Mouse (Mus musculus): ENCODE measurements around the gene Col4a1. TPM values are rescaled to one million over a fixed set of nuclear protein-coding genes. Genes with fewer than 3 reads are reported as not detected.

The Col4a1 gene
- total RNA-seq, 2 experiments from 2014 or later = 250 to 364 TPM

DNA sequence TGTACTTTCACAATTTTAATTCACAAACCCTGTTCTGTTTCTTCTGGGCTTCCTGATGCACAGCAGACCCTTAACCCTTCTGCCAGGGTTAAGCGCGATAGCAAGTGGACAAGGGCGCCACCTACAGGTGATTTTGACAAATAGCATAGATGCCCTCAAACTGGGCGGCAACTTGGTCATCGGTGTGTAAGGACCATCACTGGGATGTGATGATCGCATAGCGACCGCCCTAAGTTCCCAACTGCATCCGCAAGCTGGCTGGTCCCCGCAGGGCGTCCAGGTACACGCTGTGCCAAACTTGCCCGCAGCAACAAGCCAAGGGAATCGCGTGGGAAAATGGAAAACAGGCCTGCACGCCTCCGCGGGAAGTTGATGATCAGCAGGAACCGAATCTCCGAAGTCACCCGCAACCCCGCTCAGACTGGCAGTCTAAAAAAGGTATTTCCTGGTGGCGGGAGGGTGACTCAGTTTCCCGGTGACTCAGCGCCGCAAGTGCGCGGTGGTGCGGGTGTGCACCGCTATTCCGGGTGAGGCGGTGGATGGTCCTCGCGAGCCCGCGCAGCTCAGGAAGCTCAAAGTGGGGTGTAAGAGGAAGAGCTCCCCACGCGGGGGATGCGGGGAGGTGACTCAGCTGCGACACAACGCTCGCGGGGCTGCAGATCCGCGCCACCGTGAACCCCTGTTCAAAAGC is 124.9 kb downstream of the Col4a1 start:
- peak; percentile 61 to 71 for DNase-seq (ENCODE audit: low spot score in 2 of 2)

DNA sequence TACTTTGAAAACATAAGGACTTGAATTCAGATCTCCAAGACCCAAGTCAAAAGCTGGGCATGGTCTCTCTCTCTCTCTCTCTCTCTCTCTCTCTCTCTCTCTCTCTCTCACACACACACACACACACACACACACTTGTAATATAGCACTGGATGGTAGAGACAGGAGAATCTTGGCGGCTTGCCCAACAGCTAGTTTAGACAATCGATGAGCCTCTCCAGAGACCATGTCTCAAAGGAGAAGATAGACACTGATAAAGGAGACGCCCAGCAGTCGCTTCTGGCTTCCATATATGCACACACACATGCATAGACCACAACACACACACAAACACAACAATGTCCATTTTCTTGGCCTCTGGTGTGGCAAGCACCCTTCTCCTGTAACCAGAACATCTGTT is 126.2 kb downstream of the Col4a1 start:
- no peak for DNase-seq (ENCODE audit: low spot score in 2 of 2)

DNA sequence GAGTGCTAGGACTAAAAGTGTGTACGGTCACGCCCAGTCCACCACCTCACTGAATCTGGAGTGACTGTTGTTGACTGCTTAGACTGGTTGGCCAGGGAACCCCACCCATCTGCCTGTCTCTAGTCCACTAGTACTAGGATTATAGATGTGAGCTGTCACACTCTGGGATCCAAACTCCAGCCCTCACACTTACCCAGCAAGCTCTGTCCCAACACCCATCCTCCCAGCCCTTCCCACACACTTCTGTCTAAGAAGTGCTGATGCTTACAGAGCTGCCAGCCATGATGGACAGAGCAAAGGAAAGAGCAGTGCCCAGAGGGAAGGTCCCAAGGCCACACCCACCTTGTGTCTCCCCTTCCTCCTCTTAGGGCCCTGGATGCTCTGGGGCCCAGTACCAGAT is 127.0 kb downstream of the Col4a1 start:
- no peak for DNase-seq (ENCODE audit: low spot score in 2 of 2)

DNA sequence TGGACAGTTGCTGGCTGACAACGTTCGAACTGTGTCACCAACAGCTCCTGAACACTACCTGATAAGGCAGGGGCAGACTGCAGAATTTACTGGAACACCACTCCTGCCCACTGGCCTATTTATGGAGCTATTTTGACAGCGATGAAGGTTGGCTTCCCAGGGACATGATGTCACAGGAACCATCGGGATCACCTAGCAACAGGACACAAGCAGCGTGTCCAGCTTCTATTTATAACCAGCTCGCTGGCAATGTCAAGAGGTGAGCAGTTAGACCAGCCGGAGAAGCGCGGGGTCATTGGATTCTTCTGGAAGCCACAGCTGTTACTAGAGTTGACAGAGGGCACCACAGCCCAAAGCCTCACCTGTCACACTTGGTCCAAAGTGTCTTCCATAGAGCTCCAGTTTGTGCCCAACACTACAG is 129.0 kb downstream of the Col4a1 start:
- no peak for DNase-seq (ENCODE audit: low spot score in 2 of 2)

DNA sequence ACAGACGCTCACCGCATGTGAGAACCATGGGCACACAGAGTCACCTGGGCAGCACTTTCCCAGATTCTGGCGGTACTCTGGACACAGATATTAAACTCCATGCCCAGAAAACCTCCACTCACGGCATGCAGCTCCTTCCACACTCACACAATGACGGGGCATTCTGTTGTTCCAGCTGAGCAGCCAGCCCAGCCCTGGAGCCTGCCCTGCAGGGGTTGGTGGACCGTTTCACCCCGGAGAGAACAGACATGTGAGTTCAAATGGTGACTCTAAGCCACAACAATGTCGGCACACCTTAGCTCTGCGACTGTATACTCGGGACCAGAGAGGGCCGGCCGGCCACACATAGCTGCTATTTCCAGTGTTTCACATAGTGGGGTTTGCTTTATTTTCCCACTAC is 130.0 kb downstream of the Col4a1 start:
- DNase-seq (ENCODE audit: low spot score in 2 of 2) = no peak

DNA sequence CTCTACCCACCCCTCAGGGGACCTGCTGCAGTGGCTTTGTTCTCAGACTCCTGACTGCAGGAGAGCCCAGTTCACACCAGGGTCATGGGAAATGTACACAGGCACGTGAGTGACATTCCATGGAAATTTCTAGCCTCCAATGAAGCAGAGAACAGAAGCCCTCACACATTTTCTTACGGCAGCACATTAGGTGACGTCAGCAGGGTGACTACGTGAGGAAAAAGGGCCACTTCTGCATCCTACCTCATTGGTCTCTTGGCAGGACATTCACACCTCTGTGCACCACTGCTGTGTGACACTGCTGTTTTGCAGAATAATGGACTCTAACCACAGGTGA is 130.5 kb downstream of the Col4a1 start:
- DNase-seq (ENCODE audit: low spot score in 2 of 2) = no peak

DNA sequence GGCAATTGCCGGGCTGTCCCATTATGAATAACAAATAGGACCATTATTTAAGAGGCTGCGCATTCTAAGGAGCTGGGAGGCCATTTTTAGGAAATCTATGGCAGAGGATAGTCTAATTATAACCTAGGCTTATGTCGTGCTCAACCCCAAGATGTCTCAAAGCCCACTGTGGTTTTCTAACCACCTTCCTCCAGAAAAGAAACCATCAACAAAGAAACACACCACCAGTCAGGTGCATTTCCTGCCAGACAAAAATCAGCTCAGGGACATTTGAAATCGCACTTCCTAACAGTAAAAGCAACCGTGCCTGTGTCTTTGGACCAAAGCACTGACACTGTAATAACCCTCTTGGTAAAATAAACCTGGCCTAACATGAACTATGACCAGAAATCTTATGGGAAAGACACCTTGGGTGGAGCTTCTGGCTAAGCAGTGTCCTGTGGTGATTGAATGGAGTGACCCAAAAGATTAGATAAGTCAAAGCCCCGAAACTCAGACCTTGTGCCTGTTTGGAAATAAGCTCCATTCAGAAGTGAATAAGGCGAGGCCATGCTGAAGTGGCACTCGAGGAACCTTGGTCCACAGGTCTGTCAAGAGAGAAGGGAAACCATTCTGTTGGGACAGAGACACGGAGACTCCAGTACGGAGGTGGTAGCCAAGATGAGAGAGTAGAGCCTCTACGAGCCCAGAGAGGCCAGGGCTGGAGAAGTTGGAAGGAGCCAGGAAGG is 131.0 kb downstream of the Col4a1 start:
- no peak for DNase-seq (ENCODE audit: low spot score in 2 of 2)

DNA sequence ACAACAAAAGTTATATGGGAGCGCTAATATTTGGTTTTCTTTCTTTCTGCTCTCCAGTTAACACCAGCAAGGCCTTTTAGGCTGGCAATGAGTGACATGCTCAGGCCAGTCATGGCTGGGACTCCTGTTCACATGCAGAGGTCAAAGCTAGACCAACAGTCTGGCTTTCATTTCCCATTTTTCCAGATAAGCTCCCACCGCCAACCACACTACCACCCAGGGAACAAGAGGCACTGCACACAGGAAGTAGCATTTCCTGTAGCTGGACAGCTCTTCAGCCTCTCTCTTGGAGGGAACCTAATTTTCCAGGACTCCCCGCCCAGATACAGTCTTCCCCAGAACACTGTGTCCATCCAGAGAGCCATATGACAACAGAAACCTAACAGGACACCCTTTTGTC is 132.8 kb downstream of the Col4a1 start:
- no peak for DNase-seq (ENCODE audit: low spot score in 2 of 2)

DNA sequence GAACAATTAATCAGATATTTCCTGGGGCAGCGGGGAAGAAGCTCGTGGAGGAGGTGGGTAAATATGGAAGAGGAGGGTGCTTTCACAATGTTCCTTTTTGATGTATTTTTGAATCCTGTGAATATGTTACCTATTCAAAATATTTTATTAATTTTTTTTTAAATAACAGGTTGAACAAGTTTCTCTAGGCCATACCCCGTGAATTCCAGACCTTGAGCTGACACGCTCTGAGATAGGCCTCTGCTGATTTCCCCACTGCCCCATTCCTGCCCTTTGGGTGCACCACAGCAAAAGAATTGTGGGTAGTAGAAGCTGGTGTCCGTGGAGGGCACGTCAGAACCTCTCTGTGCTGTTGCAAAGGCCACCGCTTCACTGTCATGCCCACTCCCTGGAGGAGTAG is 136.2 kb downstream of the Col4a1 start:
- no peak for DNase-seq (ENCODE audit: low spot score in 2 of 2)

DNA sequence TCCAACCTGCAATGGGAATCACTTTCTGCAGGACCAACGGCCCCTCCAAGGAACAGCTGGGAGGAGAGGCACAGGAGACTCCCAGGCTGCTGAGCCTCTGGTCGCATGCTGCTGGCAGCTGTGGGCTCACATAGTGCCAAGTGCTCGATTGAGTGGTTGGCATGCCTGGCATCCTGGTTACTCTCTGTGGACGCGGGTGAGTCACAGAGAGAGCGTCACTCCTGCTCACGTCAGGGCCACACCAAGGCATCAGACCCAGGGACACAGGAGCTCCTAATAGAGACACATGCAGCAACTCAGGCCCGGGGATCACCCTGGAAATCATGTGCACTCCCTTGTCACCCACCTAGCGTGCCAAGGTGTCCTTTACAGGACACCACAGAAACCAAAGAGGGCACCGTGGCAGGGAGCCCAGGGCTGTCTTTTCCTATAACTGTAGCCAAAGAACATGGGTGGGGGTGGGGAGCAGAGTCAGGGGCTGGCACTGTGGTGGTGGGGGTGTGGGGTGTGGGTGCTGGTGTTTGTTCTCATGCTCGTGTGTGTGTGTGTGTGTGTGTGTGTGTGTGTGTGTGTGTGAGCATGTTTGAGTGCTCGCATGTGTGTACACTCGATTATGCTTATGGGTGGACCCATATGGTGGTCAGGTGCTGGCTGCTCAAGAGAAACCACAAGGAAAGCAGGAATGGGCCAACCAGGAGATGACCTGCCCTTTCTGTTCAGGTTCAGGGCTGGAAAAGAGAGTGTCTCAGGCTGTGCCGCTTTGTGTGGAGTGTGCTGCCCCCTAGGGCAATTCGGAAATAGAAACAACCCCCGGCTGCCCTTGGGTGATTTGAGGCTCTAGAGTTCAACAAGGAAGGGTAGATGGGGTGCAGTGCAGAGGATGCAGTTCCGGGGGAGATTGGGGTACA is 139.1 kb downstream of the Col4a1 start:
- DNase-seq (ENCODE audit: low spot score in 2 of 2) = peak; percentile 61 to 63

DNA sequence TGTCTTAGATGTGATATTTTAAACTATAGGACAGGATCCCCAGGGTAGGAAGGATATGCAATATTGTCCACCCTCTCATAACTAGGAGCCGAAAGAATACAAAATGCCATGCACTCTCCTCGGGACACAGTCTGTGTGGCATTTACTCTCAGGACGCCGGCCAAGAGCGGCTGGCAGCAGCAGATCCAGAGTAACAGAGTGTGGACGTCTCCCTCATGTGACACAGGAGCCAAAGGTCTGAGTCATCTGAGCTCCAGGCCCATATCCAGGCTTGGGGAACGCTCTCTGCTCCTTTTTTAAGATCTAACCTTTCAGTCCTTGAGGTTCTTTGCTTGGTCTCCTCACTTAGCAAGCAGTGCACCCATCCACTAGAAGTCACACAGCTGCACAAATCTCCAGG is 141.1 kb downstream of the Col4a1 start:
- DNase-seq (ENCODE audit: low spot score in 2 of 2) = peak; percentile 42 to 54

DNA sequence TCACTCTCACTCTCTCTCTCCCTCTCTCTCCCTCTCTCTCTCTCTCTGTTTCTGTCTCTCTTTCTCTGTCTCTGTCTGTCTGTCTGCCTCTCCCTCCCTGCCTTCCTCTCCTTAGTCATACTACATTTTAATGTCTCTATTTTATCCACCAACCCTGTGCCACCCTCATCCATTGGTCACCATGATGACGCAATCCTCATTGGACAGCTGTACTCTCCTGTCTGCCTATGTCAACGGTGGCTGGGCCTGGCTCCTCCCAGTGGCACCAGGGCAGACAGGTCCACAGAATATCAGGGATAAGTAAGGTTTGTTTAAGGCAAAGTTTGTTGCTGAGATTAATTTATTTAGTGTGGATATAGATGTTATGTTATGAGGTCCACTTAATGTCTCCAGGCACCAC is 143.2 kb downstream of the Col4a1 start:
- no peak for DNase-seq (ENCODE audit: low spot score in 2 of 2)

DNA sequence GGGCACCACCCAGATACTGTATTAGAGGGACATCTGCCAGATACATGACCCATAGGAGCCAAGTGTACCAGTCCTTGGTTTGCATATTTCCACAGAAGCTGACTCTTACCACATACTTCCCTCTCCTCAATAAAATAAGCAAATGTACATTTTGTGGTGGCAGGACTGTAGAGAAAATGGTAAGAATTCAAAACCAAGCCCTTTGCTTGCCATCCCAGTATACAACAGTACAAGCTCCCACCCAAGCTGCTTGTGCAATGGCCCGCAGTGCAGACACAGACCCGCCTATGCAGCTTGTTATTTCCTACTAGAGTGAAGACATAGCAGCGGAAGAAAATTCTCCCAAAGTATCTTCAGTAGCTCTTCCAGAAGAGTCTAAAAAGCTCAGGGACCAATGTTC is 143.8 kb downstream of the Col4a1 start:
- DNase-seq (ENCODE audit: low spot score in 2 of 2) = no peak

DNA sequence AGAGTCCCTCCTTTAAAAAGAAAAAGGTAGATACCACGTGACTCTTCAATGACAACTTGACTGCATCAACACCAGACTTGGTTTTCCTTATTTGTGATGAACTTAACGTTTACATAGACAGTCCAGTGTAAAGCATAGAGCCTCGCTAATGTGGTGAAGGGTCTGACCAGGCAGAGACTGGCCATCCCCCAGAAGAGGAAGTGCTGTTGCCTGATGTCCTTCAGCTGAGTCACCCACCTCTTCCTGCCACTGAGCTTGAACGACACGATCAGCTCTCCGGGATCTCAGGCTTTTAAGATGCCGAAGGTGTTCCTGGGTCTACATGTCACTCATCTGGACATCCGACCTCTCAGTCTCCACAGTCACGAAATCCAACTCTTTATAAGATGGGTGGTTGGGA is 144.7 kb downstream of the Col4a1 start:
- no peak for DNase-seq (ENCODE audit: low spot score in 2 of 2)

DNA sequence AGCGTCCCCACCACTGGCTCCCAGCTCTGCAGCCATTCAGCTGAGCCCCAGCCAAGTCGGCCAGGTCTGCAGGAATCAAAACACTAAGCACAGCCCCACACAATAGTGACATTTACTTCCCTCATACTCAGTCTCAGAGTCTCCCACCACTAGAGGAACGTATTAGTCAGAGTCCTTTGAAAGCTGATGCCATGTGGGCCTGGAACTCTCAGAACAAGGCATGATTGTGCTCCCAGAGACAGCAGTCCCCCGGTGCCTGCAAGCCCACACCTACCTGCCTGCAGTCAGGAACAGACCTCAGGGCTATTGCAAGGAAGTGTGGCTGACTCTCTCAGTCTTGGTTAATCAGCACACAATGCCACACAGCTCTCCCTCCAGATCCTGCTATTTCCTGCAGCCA is 147.0 kb downstream of the Col4a1 start:
- no peak for DNase-seq (ENCODE audit: low spot score in 2 of 2)

DNA sequence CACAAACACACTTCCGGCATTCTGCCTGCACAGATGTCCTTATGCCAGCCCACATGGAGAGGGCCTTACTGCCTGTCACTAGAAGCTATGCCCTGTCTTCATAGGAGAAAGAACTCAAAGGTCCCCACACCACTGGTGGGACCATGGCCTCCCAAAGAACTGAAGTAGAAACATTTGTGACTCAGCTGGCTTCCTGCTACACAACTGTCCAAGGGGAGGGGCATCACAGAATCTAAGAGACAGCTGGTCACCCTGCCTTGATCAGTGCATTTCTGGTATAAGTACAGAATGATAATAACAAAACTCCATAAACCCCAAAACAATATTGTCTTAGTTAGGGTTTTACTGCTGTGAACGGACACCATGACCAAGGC is 156.3 kb downstream of the Col4a1 start:
- no peak for DNase-seq (ENCODE audit: low spot score in 2 of 2)

DNA sequence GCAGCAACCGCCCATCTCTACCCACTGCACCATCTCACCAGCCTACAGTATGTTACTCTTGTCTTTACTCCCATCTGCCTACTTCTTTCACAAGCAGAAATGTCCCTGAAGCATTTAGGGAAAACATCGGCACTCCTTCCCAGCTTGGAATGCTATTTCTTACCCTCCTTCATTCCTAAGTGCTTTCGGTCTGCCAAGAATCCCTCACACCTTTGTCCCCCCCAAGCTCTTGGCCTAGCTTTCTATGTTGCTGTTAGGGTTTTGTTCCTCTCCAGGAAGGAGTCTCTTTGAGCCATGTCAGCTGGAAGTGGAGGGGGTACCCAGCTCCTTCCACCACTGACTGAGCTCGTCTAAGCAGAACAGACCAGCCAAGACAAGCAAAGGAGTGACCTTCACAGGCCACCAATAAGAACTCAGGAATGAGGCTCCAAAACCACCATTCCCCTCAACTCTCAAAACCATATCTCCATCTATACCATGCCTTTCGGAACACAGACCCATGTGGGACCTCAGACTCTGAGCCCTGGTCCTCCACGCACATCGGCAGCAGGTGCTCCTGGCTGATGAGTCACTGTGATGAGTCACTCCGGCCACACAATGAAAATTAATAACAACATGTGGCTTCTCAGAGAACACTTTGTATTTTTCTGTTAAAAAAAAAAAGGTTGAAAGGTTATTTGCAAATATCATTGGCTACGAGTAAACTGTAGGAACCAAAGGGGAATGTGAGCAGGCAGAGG is 156.9 kb downstream of the Col4a1 start:
- peak in 1 of 2 experiments; percentile 29 for DNase-seq (ENCODE audit: low spot score in 2 of 2)

DNA sequence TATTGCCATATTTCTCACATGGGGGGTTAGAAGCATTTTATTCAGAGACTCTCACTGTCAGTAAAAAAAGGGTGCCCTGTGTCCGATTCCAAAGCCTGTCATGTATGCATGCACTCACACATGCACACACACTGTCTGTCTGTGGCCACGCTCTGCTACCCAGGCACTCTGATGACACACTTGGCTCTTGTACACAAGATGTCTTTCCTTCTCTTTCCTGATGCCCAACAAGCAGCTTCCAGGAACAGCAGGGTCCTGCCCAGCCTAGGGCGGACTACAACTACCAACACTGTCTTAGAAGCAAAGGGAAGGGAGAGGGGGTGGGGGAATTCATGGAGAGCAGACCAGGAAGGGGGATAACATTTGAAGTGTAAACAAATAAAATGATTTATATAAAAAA is 162.4 kb downstream of the Col4a1 start:
- DNase-seq (ENCODE audit: low spot score in 2 of 2) = no peak

DNA sequence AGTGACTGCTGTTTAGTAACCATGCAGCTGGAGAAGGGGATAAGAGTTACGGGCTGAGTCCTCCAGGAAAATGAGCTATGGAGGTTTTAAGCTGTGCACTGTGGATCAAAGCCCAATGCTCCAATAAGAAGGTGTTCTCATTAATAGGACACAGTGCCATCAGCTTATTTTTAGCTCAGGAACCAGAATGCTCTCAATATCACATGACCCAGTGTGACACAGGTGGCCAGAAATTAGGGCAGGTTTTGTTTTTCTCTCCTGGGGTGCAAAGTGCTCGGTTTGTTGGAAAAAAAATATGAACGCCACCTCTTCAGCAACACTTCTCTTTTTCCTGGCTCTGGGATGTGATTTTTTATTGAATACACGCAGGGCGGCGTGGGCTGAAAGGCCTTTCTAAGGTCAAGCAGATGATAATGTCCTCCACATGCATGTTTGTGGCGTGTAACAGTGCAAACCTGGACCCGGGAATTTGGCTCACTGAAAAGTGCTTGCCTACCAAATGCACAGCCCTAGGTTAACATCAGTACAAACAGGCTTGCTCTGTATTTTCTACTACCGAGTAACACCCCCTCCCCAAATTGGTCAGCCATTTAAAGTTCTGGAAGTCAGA is 163.3 kb downstream of the Col4a1 start:
- DNase-seq (ENCODE audit: low spot score in 2 of 2) = no peak

DNA sequence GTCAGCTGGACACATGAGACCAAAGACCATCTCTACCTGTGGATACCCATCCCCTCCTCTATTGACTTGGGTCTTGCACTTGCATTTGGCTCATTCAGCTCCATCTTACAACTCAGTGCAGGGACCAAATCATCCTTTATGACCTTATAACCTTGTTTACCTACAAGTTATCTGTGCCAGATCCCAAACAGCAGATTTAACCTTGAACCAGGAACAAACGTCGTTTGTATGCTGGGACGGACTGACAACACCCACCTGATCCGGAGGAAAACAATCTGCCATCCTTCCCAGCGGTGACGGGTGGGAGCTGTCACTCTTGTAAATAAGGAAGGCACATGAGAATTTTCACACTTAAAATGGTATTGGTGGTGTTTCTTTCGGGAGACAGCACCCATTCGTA is 163.8 kb downstream of the Col4a1 start:
- no peak for DNase-seq (ENCODE audit: low spot score in 2 of 2)
